Mouse (Mus musculus) activated CD4-positive, CD25-positive, alpha-beta regulatory T cell, adult 4 months (primary cell): Measurements from ENCODE around the gene Dcaf12l2. TPM values are rescaled to one million over a fixed set of nuclear protein-coding genes. Genes with fewer than 3 reads are reported as not detected.

Experiments used
- ATAC-seq: one replicate; pipeline ENCODE4 v1.8.0; 2017
- polyA plus RNA-seq, 2 experiments: library from polyadenylated mRNA; unstranded; fragments of 100-300 nt; shearing (Covaris generic); gene quantifications; one replicate each; pipeline ENCODE4 v1.2.1; 2017

Dcaf12l2 gene
- not detected for polyA plus RNA-seq

GRCm38 (mm10) chrX:44367646-44368521, at the start of gene Dcaf12l2:
Dcaf12l2 (minus strand) TSS chrX:44368342.
- ATAC-seq, result no peak

DNA sequence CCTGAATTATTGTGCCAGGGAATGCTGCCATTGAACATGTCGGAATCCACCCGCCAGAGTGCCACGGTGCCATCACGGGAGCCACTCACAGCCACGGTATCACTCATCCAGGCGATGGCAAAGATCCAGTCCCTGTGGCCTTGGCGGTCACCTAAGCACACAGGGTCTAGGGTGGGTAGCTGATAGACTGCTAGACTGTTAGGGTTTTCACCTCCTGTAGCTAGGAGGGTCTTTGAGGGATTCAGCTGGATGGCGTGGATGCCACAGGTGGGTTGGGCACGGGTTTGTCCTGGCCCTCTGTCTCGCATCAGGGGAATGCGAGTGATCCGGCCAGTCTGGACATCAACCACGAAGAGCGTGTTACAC, 879 bp downstream of the Dcaf12l2 start:
- no peak for ATAC-seq
